Mouse (Mus musculus) adrenal gland (tissue): Measurements from ENCODE around the gene Plvap.

Source experiments
- intact Hi-C: fragments of 180-260 bp; cut with DNase I; formaldehyde crosslinking; loops from one replicate; pipeline ENCODE4 v1.15.1; 2025

The Plvap gene

DNA sequence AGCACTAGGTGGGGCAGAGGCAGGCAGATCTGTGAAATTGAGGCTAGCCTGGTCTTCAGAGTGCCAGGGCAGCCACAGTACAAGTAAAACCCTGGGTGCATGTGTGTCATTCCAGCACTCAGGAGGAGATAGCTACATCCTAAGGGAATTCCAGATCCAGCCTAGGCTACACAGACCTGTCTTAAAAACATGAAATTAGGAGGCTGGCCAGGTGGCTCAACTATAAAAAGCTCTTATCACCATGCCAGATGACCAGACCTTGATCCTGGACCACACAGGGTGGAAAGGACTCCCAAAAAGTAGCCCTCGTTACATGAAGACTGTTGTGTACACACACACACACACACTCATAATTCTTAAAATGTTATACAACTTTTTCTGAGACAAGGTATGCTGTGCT lies 43.6 kb downstream of the Plvap start:
- intact Hi-C loops: no loop called here

DNA sequence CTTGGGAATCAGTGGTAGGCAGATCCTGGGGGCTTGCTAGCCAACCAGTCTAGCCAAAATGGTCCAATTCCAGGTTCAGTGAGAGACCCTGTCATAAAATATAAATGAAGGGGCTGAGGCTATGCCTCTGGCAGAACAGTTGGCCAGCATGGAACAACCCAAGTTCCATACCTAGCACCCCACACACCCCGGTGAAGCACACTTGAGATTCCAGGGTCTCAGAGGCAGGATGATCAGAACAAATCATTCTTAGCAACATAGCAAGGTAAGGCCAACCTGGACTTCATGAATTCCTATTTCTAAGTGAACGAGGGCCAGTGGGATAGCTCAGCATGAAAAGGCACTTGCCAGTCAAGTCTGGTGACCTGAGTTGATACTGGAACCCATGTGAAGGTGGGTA lies 44.4 kb downstream of the Plvap start:
- intact Hi-C loops: no loop called here

DNA sequence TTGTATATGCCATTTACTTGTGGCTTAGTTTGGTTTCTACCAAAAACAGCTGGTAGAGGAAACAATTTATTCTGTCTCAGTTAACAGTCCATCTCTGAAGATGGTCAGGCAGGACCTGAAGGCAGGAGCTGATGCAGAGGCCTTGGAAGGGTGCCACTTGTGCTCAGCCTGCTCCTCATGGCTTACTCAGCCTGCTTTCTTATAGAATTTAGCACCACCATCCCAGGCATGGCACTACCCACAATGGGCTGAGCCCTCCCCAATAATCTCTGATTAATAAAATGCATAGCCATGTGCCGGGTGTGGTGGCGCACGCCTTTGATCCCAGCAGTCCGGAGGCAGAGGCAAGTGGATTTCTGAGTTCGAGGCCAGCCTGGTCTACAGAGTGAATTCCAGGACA lies 45.4 kb downstream of the Plvap start:
- intact Hi-C loops: no loop called here

DNA sequence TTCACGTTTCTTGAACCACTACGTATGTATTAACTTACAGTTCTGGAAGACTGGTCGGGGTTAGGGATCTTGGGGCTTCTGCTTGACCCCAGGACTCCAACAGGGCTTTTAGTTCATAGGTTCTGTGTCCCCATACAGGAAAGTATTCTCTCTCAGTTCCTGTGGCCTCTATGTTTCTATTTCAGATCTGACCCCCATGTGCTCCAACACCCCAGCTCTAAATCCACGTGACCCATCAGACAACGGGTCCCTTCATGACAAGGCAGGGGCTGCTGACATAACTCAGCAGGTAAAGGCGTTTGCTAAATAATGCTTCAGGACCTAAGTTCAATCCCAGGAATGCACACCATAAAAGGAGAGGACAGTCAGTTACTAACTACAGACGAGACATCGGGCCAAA lies 45.8 kb downstream of the Plvap start:
- intact Hi-C loops: no loop called here

DNA sequence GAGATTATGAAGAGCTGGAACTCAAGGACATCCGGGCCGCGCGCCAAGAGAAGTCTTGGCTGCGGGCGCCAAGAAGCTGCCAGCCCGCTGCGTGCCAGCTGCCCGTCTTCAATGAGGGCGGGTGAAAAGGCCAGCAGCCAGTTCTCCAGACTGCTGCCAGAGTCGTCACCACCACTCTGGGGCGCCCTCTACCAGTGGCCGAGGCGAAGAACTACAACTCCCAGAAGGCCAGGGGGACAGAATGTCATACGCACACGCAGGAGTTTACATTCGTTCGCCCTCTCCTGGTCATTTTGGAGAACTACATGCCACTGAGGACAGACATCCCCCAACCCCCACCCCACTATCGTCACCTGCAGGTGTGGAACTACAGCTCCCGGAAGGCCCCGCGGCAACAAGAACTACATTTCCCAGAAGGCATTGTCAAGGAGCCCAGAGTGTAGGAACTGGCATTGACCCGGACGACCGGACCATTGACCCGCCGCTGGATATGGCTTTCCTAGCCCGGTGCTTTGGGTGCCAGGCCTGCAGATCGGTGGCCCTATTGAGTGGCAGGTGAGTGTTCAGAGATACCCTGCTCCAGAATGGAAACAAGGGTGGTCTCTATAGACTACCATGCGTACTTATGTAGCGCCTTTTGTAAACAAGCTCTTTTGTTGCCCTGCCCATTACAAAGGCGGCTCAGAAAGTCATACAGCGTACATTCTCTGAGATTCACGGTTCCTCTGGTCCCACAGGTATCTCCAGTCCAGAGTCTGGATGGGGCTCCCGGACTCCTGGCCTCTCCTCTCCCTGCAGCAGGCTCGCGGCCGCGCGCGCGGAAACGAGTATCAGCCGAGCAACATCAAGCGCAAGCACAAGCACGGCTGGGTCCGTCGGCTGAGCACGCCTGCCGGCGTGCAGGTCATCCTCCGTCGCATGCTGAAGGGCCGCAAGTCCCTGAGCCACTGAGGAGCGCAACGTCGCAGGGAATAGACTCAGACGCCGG lies 46.7 kb downstream of the Plvap start, which contains the start of gene Mrpl34:
TSS of gene Mrpl34 (plus strand) at position 447 of the 988 bp plus-strand sequence.
- intact Hi-C loops: no loop called here

DNA sequence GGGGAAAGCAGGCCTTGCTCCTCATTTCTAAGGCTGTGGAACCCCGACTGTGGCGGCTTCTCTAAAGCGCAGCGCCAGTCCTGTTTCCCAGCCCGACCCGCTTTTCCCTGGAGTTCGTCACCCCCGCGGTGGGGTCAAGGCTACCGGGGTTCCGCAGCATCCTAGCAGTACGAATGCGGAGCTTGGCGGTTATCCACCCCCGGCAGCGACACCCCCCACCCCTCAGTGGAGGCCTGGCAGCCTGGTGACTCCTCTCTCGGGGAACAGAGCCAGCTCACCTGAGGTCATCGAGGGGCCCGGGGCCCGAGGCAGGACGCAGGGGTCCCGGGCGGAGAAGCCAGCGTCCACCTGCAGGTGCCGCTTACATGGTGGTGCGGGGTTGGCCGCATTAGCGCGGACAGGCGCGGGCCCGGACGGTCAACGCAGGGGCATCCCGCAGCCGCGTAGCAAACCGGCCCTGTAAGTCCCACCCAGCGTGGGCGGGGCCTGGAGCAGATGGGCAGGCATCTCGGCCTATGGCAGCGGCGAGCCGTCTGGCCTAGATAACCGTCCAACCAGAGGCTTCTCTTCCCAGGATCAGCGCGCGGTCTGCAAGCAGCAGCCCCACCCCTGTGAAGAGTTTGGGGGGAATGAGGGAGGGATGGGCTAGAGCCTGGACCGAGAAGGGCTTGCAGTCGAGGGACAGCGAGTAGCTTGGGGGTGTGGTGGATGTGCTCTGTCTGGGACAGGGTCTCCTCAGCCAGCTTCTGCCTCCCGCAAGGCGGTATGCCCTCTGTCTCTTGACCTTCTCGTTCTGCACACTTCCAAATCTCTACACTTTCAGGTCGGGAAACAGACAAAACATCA lies 48.1 kb downstream of the Plvap start, which contains the start of gene Abhd8:
TSS of gene Abhd8 (minus strand) at position 468 of the 846 bp plus-strand sequence.
- intact Hi-C loops: no loop called here

DNA sequence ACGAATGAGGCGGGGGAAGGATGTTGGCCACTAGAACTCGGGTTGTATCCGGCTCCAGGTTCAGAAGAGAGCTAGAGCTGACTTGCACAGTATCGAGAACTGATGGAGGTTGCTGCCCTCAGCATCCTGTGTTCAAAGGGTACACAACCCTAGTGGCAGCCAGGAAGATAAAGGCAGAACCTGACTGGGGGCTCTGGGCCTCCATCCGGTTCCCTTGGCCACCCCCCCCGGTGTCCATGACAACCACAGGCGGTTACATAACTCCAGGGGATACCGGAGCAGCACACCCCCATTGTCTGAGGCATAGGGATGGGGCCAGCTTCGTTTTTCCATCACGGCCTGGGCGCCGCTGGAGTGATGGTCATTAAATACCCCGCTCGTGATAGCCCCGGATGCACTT lies 48.8 kb downstream of the Plvap start:
- intact Hi-C loops: no loop called here

DNA sequence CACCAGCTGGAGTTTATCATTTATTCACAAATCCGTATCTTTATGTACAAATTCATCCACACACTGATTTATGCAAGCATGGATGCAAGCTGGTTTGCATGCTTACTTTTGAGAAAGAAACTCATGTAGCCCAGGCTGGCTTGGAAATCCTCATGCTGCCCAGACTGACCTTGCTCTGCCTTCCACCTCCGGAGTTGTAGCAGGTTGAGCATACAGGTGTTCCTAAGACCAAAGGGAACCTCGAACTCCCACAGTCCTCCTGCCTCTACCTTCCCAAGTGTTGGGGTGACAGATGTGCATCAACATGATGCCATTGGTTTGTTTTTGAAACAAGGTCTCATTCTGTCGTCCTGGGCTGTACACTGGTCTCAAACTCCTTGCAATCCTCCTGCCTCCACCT lies 49.4 kb downstream of the Plvap start:
- intact Hi-C loops: no loop called here

DNA sequence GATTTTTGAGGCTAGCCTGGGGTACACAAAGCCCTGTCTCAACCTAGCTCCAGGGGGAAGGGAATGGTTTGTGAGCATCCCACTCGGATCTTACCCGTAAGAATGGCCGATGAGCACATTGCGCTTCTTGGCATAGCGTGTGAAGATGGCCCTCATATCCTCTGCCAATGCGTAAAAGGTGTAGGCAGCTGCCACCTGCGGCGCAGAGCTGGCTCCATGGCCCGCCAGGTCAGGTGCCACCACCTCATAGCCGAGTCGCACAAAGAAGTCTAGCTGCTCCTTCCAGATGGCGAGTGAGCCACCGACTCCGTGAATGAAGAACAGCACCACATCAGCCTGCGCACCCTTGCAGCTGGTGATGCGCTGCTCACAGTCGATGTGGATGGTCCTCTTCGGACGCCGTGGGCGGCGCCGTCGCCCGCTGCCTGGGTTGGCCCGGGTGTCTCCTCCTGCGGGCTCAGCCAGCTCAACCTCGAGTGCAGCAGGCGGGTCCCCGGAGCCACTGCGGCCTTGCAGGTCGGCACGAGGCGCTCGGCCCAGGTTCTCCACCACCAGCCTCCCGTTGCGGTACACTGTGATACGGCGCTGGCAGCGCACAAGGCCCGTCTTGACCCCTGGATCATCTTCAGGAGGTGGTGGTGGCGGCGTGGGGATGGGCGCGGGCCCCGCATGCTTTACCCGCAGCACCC lies 50.3 kb downstream of the Plvap start:
- intact Hi-C loops: no loop called here

DNA sequence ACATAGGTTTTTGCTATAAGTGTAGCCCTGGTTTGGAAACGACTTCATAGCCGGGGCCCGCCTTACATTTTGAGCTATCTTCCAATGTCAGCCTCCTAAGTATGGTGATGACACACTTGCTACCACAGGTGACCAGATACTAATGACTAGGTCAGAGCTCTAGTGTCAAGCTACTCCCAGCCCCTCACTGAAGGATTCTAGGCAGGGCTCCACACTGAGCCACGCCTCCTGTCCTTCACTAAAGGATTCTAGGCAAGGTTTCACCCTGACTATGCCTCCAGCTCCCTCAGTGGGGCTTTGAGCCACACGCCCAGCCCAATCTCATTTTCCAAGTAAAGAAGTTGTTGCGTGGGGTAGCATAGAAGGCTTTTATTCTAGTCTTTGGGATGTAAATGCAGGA lies 50.8 kb downstream of the Plvap start:
- intact Hi-C loops: no loop called here

DNA sequence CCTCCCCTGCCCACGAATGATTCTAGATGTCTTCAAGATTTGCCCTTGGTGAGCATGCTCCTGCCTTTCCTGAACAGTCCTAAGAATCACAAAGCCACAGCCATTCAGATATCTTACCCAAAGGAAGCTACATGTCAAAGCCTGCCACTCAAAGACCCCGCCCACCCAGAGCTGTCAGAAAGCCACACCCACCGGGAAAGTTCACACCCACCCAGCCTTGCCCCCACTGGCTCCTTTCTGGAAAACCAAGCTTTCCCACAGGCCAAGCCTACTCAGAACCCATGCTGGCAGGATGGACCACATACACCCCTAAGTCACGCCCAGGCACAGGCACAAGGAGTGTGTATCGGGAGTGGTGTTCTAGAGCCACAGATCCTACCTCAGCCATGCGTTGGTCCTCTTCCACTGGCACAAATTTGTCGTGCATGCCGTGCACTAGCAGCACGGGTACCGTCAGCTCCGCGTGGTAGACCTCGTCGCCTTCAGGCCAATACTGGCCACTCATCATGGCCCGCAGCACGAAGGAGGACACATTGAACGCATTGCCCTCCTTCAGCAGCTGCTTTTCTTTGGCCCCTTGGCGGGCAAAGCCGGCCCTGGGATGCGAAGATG lies 53.8 kb downstream of the Plvap start:
- intact Hi-C loops: no loop called here

DNA sequence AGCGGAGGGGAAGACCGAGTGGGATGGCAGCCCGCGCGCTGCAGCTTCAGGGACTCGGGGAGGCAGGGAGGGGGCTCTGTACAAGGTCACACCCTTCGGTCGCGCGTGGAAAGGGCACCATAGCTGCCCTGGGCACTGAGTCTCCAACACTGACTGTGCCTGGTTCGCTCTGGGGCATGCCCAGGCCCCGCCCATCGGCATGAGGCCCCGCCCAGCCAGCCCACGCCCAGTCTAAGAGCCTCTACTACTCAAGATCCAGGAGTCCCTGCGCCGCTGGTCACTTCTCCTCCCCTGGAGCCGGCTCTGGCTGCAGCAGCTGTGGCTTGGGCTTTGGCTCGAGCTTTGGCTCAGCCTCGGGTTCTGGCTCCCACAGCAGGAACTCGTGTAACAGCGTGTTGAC lies 54.6 kb downstream of the Plvap start:
- intact Hi-C loops: no loop called here

DNA sequence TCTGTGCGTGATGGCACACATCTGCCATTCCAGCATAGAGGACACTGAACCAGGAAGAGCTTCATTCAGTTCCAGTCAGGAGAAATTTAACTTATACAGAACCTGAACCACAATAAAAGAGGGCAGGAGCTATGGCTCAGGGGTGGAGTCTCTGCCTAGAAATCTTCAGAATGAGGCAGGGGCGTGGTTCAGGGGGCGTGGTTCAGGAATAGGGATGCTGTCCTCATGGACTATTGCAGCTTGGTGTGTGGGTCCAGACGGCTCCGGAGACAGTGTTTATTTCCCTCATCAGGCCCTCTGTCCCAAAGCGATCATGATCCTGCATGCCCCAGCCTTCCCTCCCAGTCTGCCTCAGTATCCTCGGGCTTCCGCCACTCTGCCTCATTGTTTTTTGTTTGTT lies 56.9 kb downstream of the Plvap start:
- intact Hi-C loops: no loop called here

DNA sequence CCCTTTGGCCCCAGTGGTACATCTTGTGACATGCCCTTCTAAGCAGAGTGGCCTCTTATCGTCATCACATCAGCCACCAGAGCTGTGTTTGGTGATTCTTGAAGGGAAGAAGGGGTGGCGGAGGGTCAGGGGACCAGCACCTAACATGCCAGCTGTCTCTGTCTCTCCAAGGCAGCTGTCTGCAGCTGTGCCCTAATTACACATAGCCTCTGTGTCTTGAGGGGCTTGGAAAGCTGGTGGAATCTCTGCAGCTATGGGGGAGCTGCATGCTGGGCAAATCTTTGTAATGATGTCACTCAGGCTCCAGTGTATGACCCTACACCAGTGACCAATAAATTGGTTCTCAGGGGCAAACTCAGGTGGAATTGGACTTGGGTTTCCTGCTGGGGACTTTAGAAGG lies 58.9 kb downstream of the Plvap start:
- intact Hi-C loops: no loop called here

DNA sequence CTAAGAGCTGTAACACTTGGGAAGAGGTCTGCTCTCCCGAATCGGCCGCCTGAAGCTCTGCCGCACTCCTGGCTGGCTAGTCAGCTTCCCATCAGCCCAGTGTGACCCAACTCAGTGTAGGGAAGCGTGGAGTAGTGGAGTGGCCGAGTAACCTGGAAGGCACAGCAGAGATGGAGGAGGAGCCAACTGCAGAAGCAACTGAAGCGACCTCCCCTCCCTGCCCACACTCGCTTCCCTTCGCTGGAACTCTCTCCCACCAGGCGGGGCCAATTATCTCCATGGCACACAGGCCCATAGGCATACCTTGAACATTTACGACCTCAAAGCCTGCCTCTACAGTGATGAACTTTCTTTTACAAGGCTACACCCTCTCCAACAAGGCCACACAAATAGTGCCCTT lies 59.8 kb downstream of the Plvap start:
- intact Hi-C loops: no loop called here

DNA sequence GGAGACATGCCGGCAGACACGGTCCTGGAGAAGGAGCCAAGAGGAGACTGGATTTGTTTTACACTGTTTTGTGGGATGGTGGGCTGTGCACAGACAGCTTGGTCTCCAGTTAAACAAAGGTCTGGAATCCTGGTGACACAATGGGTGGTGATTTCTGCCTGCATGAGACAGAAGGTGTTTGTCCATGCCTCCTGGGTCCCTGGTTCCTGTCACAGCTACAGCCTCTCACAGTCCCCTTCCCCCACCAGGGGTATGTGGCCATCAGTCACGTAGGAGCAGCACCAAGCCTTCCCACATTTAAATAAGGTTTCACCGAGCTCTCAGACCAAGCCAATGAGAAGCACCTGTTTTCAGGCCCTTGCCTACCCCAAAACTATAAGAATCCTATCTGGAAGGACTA lies 60.2 kb downstream of the Plvap start:
- intact Hi-C loops: no loop called here
